Mouse (Mus musculus): ENCODE results near the gene Pcsk1n. TPM values are rescaled to one million over a fixed set of nuclear protein-coding genes. Genes with fewer than 3 reads are reported as not detected.

Gene Pcsk1n
- polyA plus RNA-seq, 1 experiment from 2014 or later, result 17.5 TPM

GRCm38 (mm10) chrX:7936874-7937273 lies 17.3 kb downstream of the Pcsk1n start:
- no peak overlapping the region for H3K4me3 ChIP-seq (ENCODE audit: low read depth, low read length)
- H3K4me2 ChIP-seq (replicated peaks; ENCODE audit: low read depth), result no peak overlapping the region
- ATAC-seq, result no peak
- 64% methylated on average over 10 of the region's 11 CpGs for WGBS
- no peak overlapping the region for H3K9ac ChIP-seq (ENCODE audit: low read depth, low read length)
- H3K36me3 ChIP-seq (ENCODE audit: control insufficient read depth, insufficient read depth), result no peaks in the 10 kb centered on the region; the same call in 1 of the 2 replicates
- TF ChIP-seq CTCF (IDR thresholded peaks at IDR 0.05; ENCODE audit: low read depth), result peak; percentile 47
- H3K4me1 ChIP-seq (replicated peaks; ENCODE audit: control insufficient read depth, insufficient read depth, low read length), result no peaks in the 10 kb centered on the region
- no peak overlapping the region for H3K27ac ChIP-seq (ENCODE audit: low read depth, low read length)
- no peaks in the 10 kb centered on the region for H3K27me3 ChIP-seq (replicated peaks; ENCODE audit: control insufficient read depth, insufficient read depth, low read length)
- no peaks in the 10 kb centered on the region for H3K9me3 ChIP-seq (ENCODE audit: control insufficient read depth)

GRCm38 (mm10) chrX:7937667-7938066 lies 18.0 kb downstream of the Pcsk1n start:
- H3K9me3 ChIP-seq (ENCODE audit: control insufficient read depth), result no peaks in the 10 kb centered on the region
- H3K4me3 ChIP-seq (ENCODE audit: low read depth, low read length), result no peak overlapping the region
- ATAC-seq, result no peak
- no peaks in the 10 kb centered on the region for H3K4me1 ChIP-seq (replicated peaks; ENCODE audit: control insufficient read depth, insufficient read depth, low read length)
- H3K9ac ChIP-seq (ENCODE audit: low read depth, low read length), result no peak overlapping the region
- no peaks in the 10 kb centered on the region; the same call in 1 of the 2 replicates for H3K36me3 ChIP-seq (ENCODE audit: control insufficient read depth, insufficient read depth)
- no peak overlapping the region for H3K27ac ChIP-seq (ENCODE audit: low read depth, low read length)
- H3K27me3 ChIP-seq (replicated peaks; ENCODE audit: control insufficient read depth, insufficient read depth, low read length), result no peaks in the 10 kb centered on the region
- TF ChIP-seq CTCF (IDR thresholded peaks at IDR 0.05; ENCODE audit: low read depth), result no peak
- H3K4me2 ChIP-seq (replicated peaks; ENCODE audit: low read depth), result no peak overlapping the region
- WGBS, result 97% methylated on average over 6 of the region's 6 CpGs

- Histone ChIP-seq H3K4me1 (replicated peaks; ENCODE audit: control insufficient read depth, insufficient read depth, low read length) (no peaks in the 10 kb centered on the region), H3K4me2 (replicated peaks; ENCODE audit: low read depth) (no peak overlapping the region), H3K27me3 (replicated peaks; ENCODE audit: control insufficient read depth, insufficient read depth, low read length) (no peaks in the 10 kb centered on the region), H3K27ac (ENCODE audit: low read depth, low read length) (no peak overlapping the region), H3K36me3 (ENCODE audit: control insufficient read depth, insufficient read depth) (no peaks in the 10 kb centered on the region), H3K9ac (ENCODE audit: low read depth, low read length) (no peak overlapping the region), H3K9me3 (ENCODE audit: control insufficient read depth) (no peaks in the 10 kb centered on the region), H3K4me3 (ENCODE audit: low read depth, low read length) (no peak overlapping the region)
- no peak for ATAC-seq
- TF ChIP-seq CTCF (IDR thresholded peaks at IDR 0.05; ENCODE audit: low read depth), result no peak
- 66% methylated on average over 8 of the region's 8 CpGs for WGBS
Observed at GRCm38 (mm10) chrX:7945618-7946017, 26.0 kb downstream of the Pcsk1n start.

- Histone ChIP-seq H3K9ac (ENCODE audit: low read depth, low read length) (peak within 1 kb of the TSS; percentile 45), H3K27ac (ENCODE audit: low read depth, low read length) (no peak within 1 kb of the TSS), H3K9me3 (ENCODE audit: control insufficient read depth) (no peaks in the 10 kb centered on the region), H3K4me2 (replicated peaks; ENCODE audit: low read depth) (peak within 1 kb of the TSS; percentile 63), H3K27me3 (replicated peaks; ENCODE audit: control insufficient read depth, insufficient read depth, low read length) (no peaks in the 10 kb centered on the region), H3K36me3 (ENCODE audit: control insufficient read depth, insufficient read depth) (no peaks in the 10 kb centered on the region), H3K4me1 (replicated peaks; ENCODE audit: control insufficient read depth, insufficient read depth, low read length) (no peaks in the 10 kb centered on the region), H3K4me3 (ENCODE audit: low read depth, low read length) (peak within 1 kb of the TSS; percentile 43)
- no peak for TF ChIP-seq CTCF (IDR thresholded peaks at IDR 0.05; ENCODE audit: low read depth)
- 27% methylated on average over 36 of the region's 37 CpGs for WGBS
- ATAC-seq, result peak; percentile 8
Observed at GRCm38 (mm10) chrX:7947108-7947899, 27.7 kb downstream of the Pcsk1n start, which contains the start of gene Hdac6. TSS of gene Hdac6 (minus strand) at chrX:7947889.

GRCm38 (mm10) chrX:7947900-7948492 lies 28.4 kb downstream of the Pcsk1n start:
- Histone ChIP-seq H3K9ac (ENCODE audit: low read depth, low read length) (peak overlapping the region; percentile 45), H3K4me1 (replicated peaks; ENCODE audit: control insufficient read depth, insufficient read depth, low read length) (no peaks in the 10 kb centered on the region), H3K36me3 (ENCODE audit: control insufficient read depth, insufficient read depth) (no peaks in the 10 kb centered on the region), H3K4me3 (ENCODE audit: low read depth, low read length) (peak overlapping the region; percentile 43), H3K4me2 (replicated peaks; ENCODE audit: low read depth) (peak overlapping the region; percentile 63), H3K9me3 (ENCODE audit: control insufficient read depth) (no peaks in the 10 kb centered on the region), H3K27me3 (replicated peaks; ENCODE audit: control insufficient read depth, insufficient read depth, low read length) (no peaks in the 10 kb centered on the region), H3K27ac (ENCODE audit: low read depth, low read length) (no peak overlapping the region)
- 22% methylated on average over 38 of the region's 38 CpGs for WGBS
- peak; percentile 99 for ATAC-seq
- TF ChIP-seq CTCF (IDR thresholded peaks at IDR 0.05; ENCODE audit: low read depth), result no peak

- Histone ChIP-seq H3K4me3 (ENCODE audit: low read depth, low read length) (no peak overlapping the region), H3K27ac (ENCODE audit: low read depth, low read length) (no peak overlapping the region), H3K27me3 (replicated peaks; ENCODE audit: control insufficient read depth, insufficient read depth, low read length) (no peaks in the 10 kb centered on the region), H3K4me2 (replicated peaks; ENCODE audit: low read depth) (no peak overlapping the region), H3K9ac (ENCODE audit: low read depth, low read length) (no peak overlapping the region), H3K9me3 (ENCODE audit: control insufficient read depth) (no peaks in the 10 kb centered on the region), H3K4me1 (replicated peaks; ENCODE audit: control insufficient read depth, insufficient read depth, low read length) (no peaks in the 10 kb centered on the region), H3K36me3 (ENCODE audit: control insufficient read depth, insufficient read depth) (no peaks in the 10 kb centered on the region)
- 86% methylated on average over 7 of the region's 7 CpGs for WGBS
- no peak for ATAC-seq
- TF ChIP-seq CTCF (IDR thresholded peaks at IDR 0.05; ENCODE audit: low read depth), result no peak
Observed at GRCm38 (mm10) chrX:7950091-7950490, 30.5 kb downstream of the Pcsk1n start.
